Mouse (Mus musculus) liver, adult (tissue): ENCODE measurements at regions not wholly inside any gene's neighbourhood (a gene's known extent, or its start where the extent isn't known, plus 50 kb on each side); places are given as distances from the start of the nearest gene placed in this dataset.

Source experiments
- GATA4 ChIP-seq: IDR thresholded peaks from 2 replicates; pipeline ENCODE4 v1.6.1; 2014; ENCODE audit warnings: mild to moderate bottlenecking, low read length; ENCODE audit not compliant: insufficient replicate concordance

GRCm38 (mm10) chr1:146185444-146185843 lies 309.1 kb upstream of the Brinp3 start:
- TF ChIP-seq GATA4, result no peak

GRCm38 (mm10) chr1:146211646-146212045 lies 282.9 kb upstream of the Brinp3 start:
- TF ChIP-seq GATA4, result no peak

- TF ChIP-seq GATA4, result no peak
Measured at GRCm38 (mm10) chr1:146231487-146232466, 262.8 kb upstream of the Brinp3 start.

- no peak for TF ChIP-seq GATA4
Measured at GRCm38 (mm10) chr1:146260400-146260799, 234.2 kb upstream of the Brinp3 start.

- no peak for TF ChIP-seq GATA4
Measured at GRCm38 (mm10) chr1:146299031-146299430, 195.5 kb upstream of the Brinp3 start.

GRCm38 (mm10) chr1:146312547-146312946 lies 182.0 kb upstream of the Brinp3 start:
- no peak for TF ChIP-seq GATA4

- TF ChIP-seq GATA4, result peak; percentile 56; the same call in 1 of the 2 replicates
Measured at GRCm38 (mm10) chr1:146316172-146317158, 178.1 kb upstream of the Brinp3 start.

GRCm38 (mm10) chr1:146322026-146322425 lies 172.5 kb upstream of the Brinp3 start:
- TF ChIP-seq GATA4, result no peak

- TF ChIP-seq GATA4, result no peak
Measured at GRCm38 (mm10) chr1:146322862-146323261, 171.7 kb upstream of the Brinp3 start.

- no peak for TF ChIP-seq GATA4
Measured at GRCm38 (mm10) chr1:146337049-146337448, 157.5 kb upstream of the Brinp3 start.

GRCm38 (mm10) chr1:146356964-146357363 lies 137.6 kb upstream of the Brinp3 start:
- no peak for TF ChIP-seq GATA4

- TF ChIP-seq GATA4, result no peak
Measured at GRCm38 (mm10) chr1:146358301-146358700, 136.3 kb upstream of the Brinp3 start.

GRCm38 (mm10) chr1:146359632-146360031 lies 134.9 kb upstream of the Brinp3 start:
- TF ChIP-seq GATA4, result no peak

GRCm38 (mm10) chr1:146360124-146360523 lies 134.4 kb upstream of the Brinp3 start:
- TF ChIP-seq GATA4, result no peak

GRCm38 (mm10) chr1:146363777-146364176 lies 130.8 kb upstream of the Brinp3 start:
- TF ChIP-seq GATA4, result no peak
